ENCODE assay signal across 9 mouse cellular contexts in genomic region chr2:152705993-152706571, GRCm38 (mm10). TPM values are rescaled to one million over a fixed set of nuclear protein-coding genes. Genes with fewer than 3 reads are reported as not detected.
DNase-seq lines count a peak whose midpoint lies in the region; ATAC-seq and TF ChIP-seq lines count a peak whose summit lies in the region.
"Had no signal": no experiment of that assay in that cellular context is flagged by ENCODE, and none has a peak within 500 bp of the region (broad histone marks: within the 10 kb centered on the region; RNA-seq: fewer than 3 reads in every experiment).

No protein-coding gene starts in this region.

- H3K4me1 ChIP-seq in stomach, embryonic 14.5 days (ENCODE audit: control insufficient read depth, insufficient read depth, low read length) = peaks cover 25% of the 10 kb centered on the region; the same call in 1 of the 2 replicates

- peak overlapping the region; percentile 58 for H3K27ac ChIP-seq in stomach, embryonic 14.5 days (ENCODE audit: low read length)
- H3K27ac ChIP-seq: macrophage had no signal

- peaks cover 40% of the 10 kb centered on the region for H3K36me3 ChIP-seq in stomach, embryonic 14.5 days (ENCODE audit: control insufficient read depth, insufficient read depth, low read length)

- DNase-seq in 3T3-L1 (ENCODE audit: low read depth, low spot score) = peak; percentile 92
- DNase-seq in brain, embryonic 14.5 days (ENCODE audit: low read depth) = peak; percentile 77
- DNase-seq in forelimb bud, embryonic 11.5 days (ENCODE audit: low read depth, low spot score) = peak; percentile 88
- DNase-seq in heart, postnatal 36 days = peak; percentile 63 to 74
- DNase-seq in layer of hippocampus, adult 18-20 months (ENCODE audit: low spot score in 2 of 2) = peak; percentile 56 to 68
- peak; percentile 92 for DNase-seq in lung, postnatal 10 days
- DNase-seq in thymus, postnatal 4 days = no peak

- ATAC-seq in stomach, embryonic 14.5 days (ENCODE audit: insufficient number of reproducible peaks, insufficient read depth, low FRiP score, low read depth) = no peak

- 0 out of 2 replicates have a peak overlapping the region, but pooled peaks have one; percentile 1 for H3K9ac ChIP-seq in stomach, embryonic 14.5 days (replicated peaks; ENCODE audit: low read depth, low read length)

- no peak overlapping the region for H3K4me3 ChIP-seq in stomach, embryonic 14.5 days (ENCODE audit: low read depth, low read length)

- no peak for TF ChIP-seq POLR2A in brain, embryonic 14.5 days (IDR thresholded peaks at IDR 0.05; ENCODE audit: borderline replicate concordance, extremely low read depth, insufficient read depth, insufficient read length, poor library complexity, severe bottlenecking)

- intact Hi-C loops in heart, postnatal 36 days (cut with DNase I) = loop anchor here (2.0 kb wide), 1 partner anchor 79 kb away; no protein-coding TSS in a partner anchor

- no peak overlapping the region for H3K4me2 ChIP-seq in stomach, embryonic 14.5 days (replicated peaks; ENCODE audit: low read depth, low read length)

- H3K27me3 ChIP-seq in stomach, embryonic 14.5 days (ENCODE audit: control insufficient read depth, insufficient read depth, low read length) = no peaks in the 10 kb centered on the region

- H3K9me3 ChIP-seq in stomach, embryonic 14.5 days (ENCODE audit: control insufficient read depth, low read depth, low read length) = no peaks in the 10 kb centered on the region

- whole genome bisulfite sequencing in stomach, embryonic 14.5 days = 68% methylated on average over 22 of the region's 22 CpGs

- no peak for TF ChIP-seq CTCF in brain, embryonic 14.5 days (IDR thresholded peaks at IDR 0.05; ENCODE audit: borderline replicate concordance, extremely low read depth, insufficient read depth, insufficient read length)

RNA-seq across cellular contexts. Expression of gene Mcts2, which starts 19.2 kb away (rescaled TPM):
- polyA plus RNA-seq in brain, embryonic 14.5 days (2012; rRNA removed) = 19.7 and 22.9 TPM in 2 replicates
- total RNA-seq in heart, postnatal 36 days (2021) = 10 to 100 TPM; 16.2 to 16.5 TPM
- 10 to 100 TPM; 18.3 to 19.2 TPM for total RNA-seq in layer of hippocampus, adult 18-20 months (2021)
- 26.5 and 30.1 TPM in 2 replicates for polyA plus RNA-seq in stomach, embryonic 14.5 days (2014; fragmentation: Nextera tagmentation; extraction: Ambion mirVana)

RNA-seq across cellular contexts. Expression of gene Id1, which starts 30.0 kb away (rescaled TPM):
- 126 TPM in 2 replicates for polyA plus RNA-seq in brain, embryonic 14.5 days (2012; rRNA removed)
- total RNA-seq in heart, postnatal 36 days (2021) = 10 to 100 TPM; 50.9 to 53.7 TPM
- 10 to 100 TPM; 19.5 to 22.3 TPM for total RNA-seq in layer of hippocampus, adult 18-20 months (2021)
- polyA plus RNA-seq in stomach, embryonic 14.5 days (2014; fragmentation: Nextera tagmentation; extraction: Ambion mirVana) = 147 and 150 TPM in 2 replicates

RNA-seq across cellular contexts. Expression of gene H13, which starts 36.8 kb away (rescaled TPM):
- polyA plus RNA-seq in brain, embryonic 14.5 days (2012; rRNA removed) = 188 and 200 TPM in 2 replicates
- total RNA-seq in heart, postnatal 36 days (2021) = 10 to 100 TPM; 33.1 to 41.2 TPM
- 10 to 100 TPM; 75.0 to 76.0 TPM for total RNA-seq in layer of hippocampus, adult 18-20 months (2021)
- polyA plus RNA-seq in stomach, embryonic 14.5 days (2014; fragmentation: Nextera tagmentation; extraction: Ambion mirVana) = 120 and 122 TPM in 2 replicates

RNA-seq across cellular contexts. Expression of gene Cox4i2, which starts 47.9 kb away (rescaled TPM):
- polyA plus RNA-seq in brain, embryonic 14.5 days (2012; rRNA removed) = 4.3 and 4.8 TPM in 2 replicates
- total RNA-seq in heart, postnatal 36 days (2021) = 10 to 100 TPM; 13.1 to 16.0 TPM
- total RNA-seq in layer of hippocampus, adult 18-20 months (2021) = 1 to 10 TPM; 1.1 to 2.3 TPM
- 18.4 and 21.7 TPM in 2 replicates for polyA plus RNA-seq in stomach, embryonic 14.5 days (2014; fragmentation: Nextera tagmentation; extraction: Ambion mirVana)
- polyA plus RNA-seq: macrophage had no signal
